Comparison of ENCODE assay signal across 25 mouse cellular contexts in genomic region chr13:30691441-30692292, GRCm38 (mm10). TPM values are rescaled to one million over a fixed set of nuclear protein-coding genes. Genes with fewer than 3 reads are reported as not detected.
DNase-seq lines count a peak whose midpoint lies in the region; ATAC-seq lines count a peak whose summit lies in the region.
"Had no signal": no experiment of that assay in that cellular context is flagged by ENCODE, and none has a peak within 500 bp of the region (broad histone marks: within the 10 kb centered on the region; RNA-seq: fewer than 3 reads in every experiment).

No protein-coding gene starts in this region.

- H3K4me3 ChIP-seq in hindbrain, embryonic 16.5 days (ENCODE audit: low read length), result no peak overlapping the region
- H3K4me3 ChIP-seq in hindbrain, embryonic 14.5 days (replicated peaks; ENCODE audit: low read length), result no peak overlapping the region
- no peak overlapping the region for H3K4me3 ChIP-seq in midbrain, embryonic 14.5 days (replicated peaks; ENCODE audit: low read depth, low read length)
- no peak overlapping the region for H3K4me3 ChIP-seq in midbrain, embryonic 10.5 days
- H3K4me3 ChIP-seq: forebrain, embryonic 10.5 days; heart, embryonic 10.5 days; intestine, embryonic 15.5 days; liver, embryonic 12.5 days; neural tube, embryonic 15.5 days; stomach, embryonic 15.5 days had no signal

- no peak overlapping the region for H3K4me2 ChIP-seq in hindbrain, embryonic 16.5 days (ENCODE audit: low read length)
- H3K4me2 ChIP-seq in hindbrain, embryonic 14.5 days (replicated peaks), result no peak overlapping the region
- H3K4me2 ChIP-seq in midbrain, embryonic 14.5 days (ENCODE audit: low read length), result no peak overlapping the region
- H3K4me2 ChIP-seq: intestine, embryonic 15.5 days; liver, embryonic 12.5 days; neural tube, embryonic 15.5 days; stomach, embryonic 15.5 days had no signal

- no peaks in the 10 kb centered on the region for H3K9me3 ChIP-seq in hindbrain, embryonic 16.5 days (ENCODE audit: control insufficient read depth, low read length)
- H3K9me3 ChIP-seq in hindbrain, embryonic 14.5 days (ENCODE audit: control insufficient read depth, low read length), result no peaks in the 10 kb centered on the region
- no peaks in the 10 kb centered on the region for H3K9me3 ChIP-seq in midbrain, embryonic 14.5 days (ENCODE audit: control insufficient read depth, low read length)
- no peaks in the 10 kb centered on the region for H3K9me3 ChIP-seq in midbrain, embryonic 10.5 days (replicated peaks)
- H3K9me3 ChIP-seq: forebrain, embryonic 10.5 days; heart, embryonic 10.5 days; intestine, embryonic 15.5 days; liver, embryonic 12.5 days; neural tube, embryonic 15.5 days; stomach, embryonic 15.5 days had no signal

- WGBS in hindbrain, embryonic 16.5 days, result 77% methylated on average over 9 of the region's 9 CpGs
- 80% methylated on average over 9 of the region's 9 CpGs for WGBS in hindbrain, embryonic 14.5 days
- 86% methylated on average over 9 of the region's 9 CpGs for WGBS in midbrain, embryonic 14.5 days
- 90% methylated on average over 9 of the region's 9 CpGs for WGBS in midbrain, embryonic 10.5 days

- no peak overlapping the region for H3K9ac ChIP-seq in hindbrain, embryonic 16.5 days (ENCODE audit: low read depth, low read length)
- no peak overlapping the region for H3K9ac ChIP-seq in hindbrain, embryonic 14.5 days
- H3K9ac ChIP-seq in midbrain, embryonic 14.5 days (replicated peaks; ENCODE audit: low read length), result no peak overlapping the region
- H3K9ac ChIP-seq: intestine, embryonic 15.5 days; liver, embryonic 12.5 days; neural tube, embryonic 15.5 days; stomach, embryonic 15.5 days had no signal

- DNase-seq in hindbrain, embryonic 14.5 days (ENCODE audit: low spot score), result no peak
- peak; percentile 3 for DNase-seq in midbrain, embryonic 14.5 days
- no peak for DNase-seq in midbrain, embryonic 10.5 days (ENCODE audit: low spot score)
- peak; percentile 60 for DNase-seq in adipocyte (ENCODE audit: low spot score)
- DNase-seq in induced T-regulatory cell, adult 2 months (ENCODE audit: low read depth), result peak; percentile 14
- DNase-seq in adrenal gland, postnatal 36 days, result no peak
- no peak for DNase-seq in left cerebral cortex, adult 18-20 months (ENCODE audit: low spot score in 2 of 2)
- DNase-seq: cerebellum, adult 11-12 months; cerebellum, postnatal 14 days; gastrocnemius, postnatal 10 days; kidney, adult 8-10 months; kidney, postnatal 10 days; lung, adult 18-20 months; lung, postnatal 36 days; right cerebral cortex, adult 18-20 months; right cerebral cortex, postnatal 4 days; thymus, adult 2 months had no signal

- no peaks in the 10 kb centered on the region for H3K36me3 ChIP-seq in hindbrain, embryonic 16.5 days (ENCODE audit: control insufficient read depth, insufficient read depth, low read length)
- no peaks in the 10 kb centered on the region; the same call in 1 of the 2 replicates for H3K36me3 ChIP-seq in hindbrain, embryonic 14.5 days (replicated peaks; ENCODE audit: control insufficient read depth, insufficient read depth)
- 0 out of 2 replicates have a peak, but pooled peaks cover 4% of the 10 kb centered on the region for H3K36me3 ChIP-seq in midbrain, embryonic 14.5 days (ENCODE audit: control insufficient read depth, insufficient read depth, low read length)
- H3K36me3 ChIP-seq in midbrain, embryonic 10.5 days, result no peaks in the 10 kb centered on the region
- H3K36me3 ChIP-seq: forebrain, embryonic 10.5 days; heart, embryonic 10.5 days; intestine, embryonic 15.5 days; liver, embryonic 12.5 days; stomach, embryonic 15.5 days had no signal

- no peaks in the 10 kb centered on the region for H3K27me3 ChIP-seq in hindbrain, embryonic 16.5 days (replicated peaks; ENCODE audit: control insufficient read depth, insufficient read depth, low read length)
- no peaks in the 10 kb centered on the region for H3K27me3 ChIP-seq in hindbrain, embryonic 14.5 days (ENCODE audit: control insufficient read depth, insufficient read depth, low read length)
- no peaks in the 10 kb centered on the region for H3K27me3 ChIP-seq in midbrain, embryonic 14.5 days (ENCODE audit: control insufficient read depth, insufficient read depth, low read length)
- H3K27me3 ChIP-seq in midbrain, embryonic 10.5 days (ENCODE audit: low read depth, poor library complexity, severe bottlenecking), result no peaks in the 10 kb centered on the region
- H3K27me3 ChIP-seq: intestine, embryonic 15.5 days; liver, embryonic 12.5 days; neural tube, embryonic 15.5 days; stomach, embryonic 15.5 days had no signal

- no peaks in the 10 kb centered on the region for H3K4me1 ChIP-seq in hindbrain, embryonic 16.5 days (ENCODE audit: control insufficient read depth, insufficient read depth, low read depth, low read length)
- no peaks in the 10 kb centered on the region for H3K4me1 ChIP-seq in hindbrain, embryonic 14.5 days (replicated peaks; ENCODE audit: control insufficient read depth, insufficient read depth, low read length)
- H3K4me1 ChIP-seq in midbrain, embryonic 14.5 days (ENCODE audit: control insufficient read depth, insufficient read depth, low read length), result no peaks in the 10 kb centered on the region
- H3K4me1 ChIP-seq in midbrain, embryonic 10.5 days, result no peaks in the 10 kb centered on the region
- H3K4me1 ChIP-seq: forebrain, embryonic 10.5 days; heart, embryonic 10.5 days; intestine, embryonic 15.5 days; liver, embryonic 12.5 days; neural tube, embryonic 15.5 days; stomach, embryonic 15.5 days had no signal

- no peak overlapping the region for H3K27ac ChIP-seq in hindbrain, embryonic 16.5 days (ENCODE audit: low read depth, low read length)
- no peak overlapping the region for H3K27ac ChIP-seq in hindbrain, embryonic 14.5 days
- no peak overlapping the region for H3K27ac ChIP-seq in midbrain, embryonic 14.5 days (replicated peaks; ENCODE audit: low read depth, low read length)
- H3K27ac ChIP-seq in midbrain, embryonic 10.5 days (replicated peaks), result no peak overlapping the region
- H3K27ac ChIP-seq: forebrain, embryonic 10.5 days; heart, embryonic 10.5 days; intestine, embryonic 15.5 days; liver, embryonic 12.5 days; neural tube, embryonic 15.5 days; stomach, embryonic 15.5 days had no signal

- ATAC-seq in hindbrain, embryonic 16.5 days, result peak; percentile 67; the same call in 1 of the 2 replicates
- no peak for ATAC-seq in hindbrain, embryonic 14.5 days (ENCODE audit: low FRiP score)
- no peak for ATAC-seq in midbrain, embryonic 14.5 days (ENCODE audit: low FRiP score, low TSS enrichment)
- ATAC-seq: intestine, embryonic 15.5 days; liver, embryonic 12.5 days had no signal

RNA-seq across cellular contexts. Expression of gene Dusp22, which starts 31.9 kb away (rescaled TPM):
- 20.4 and 30.8 TPM in 2 replicates for polyA plus RNA-seq in hindbrain, embryonic 16.5 days (2015; fragmentation: Nextera tagmentation; extraction: Ambion mirVana)
- 33.1 and 34.9 TPM in 2 replicates for polyA plus RNA-seq in hindbrain, embryonic 14.5 days (2014; fragmentation: Nextera tagmentation; extraction: Ambion mirVana)
- polyA plus RNA-seq in midbrain, embryonic 14.5 days (2014; fragmentation: Nextera tagmentation; extraction: Ambion mirVana), result 23.4 and 27.9 TPM in 2 replicates
- 16.2 and 17.0 TPM in 2 replicates for polyA plus RNA-seq in midbrain, embryonic 10.5 days (2016; fragmentation: Nextera tagmentation; extraction: Ambion mirVana)
- total RNA-seq in adrenal gland, postnatal 36 days (2021), result 10 to 100 TPM; 24.9 to 32.8 TPM
- 10 to 100 TPM; 29.0 to 31.4 TPM for total RNA-seq in left cerebral cortex, adult 18-20 months (2021)

RNA-seq across cellular contexts. Expression of gene Irf4, which starts 57.4 kb away (rescaled TPM):
- polyA plus RNA-seq in hindbrain, embryonic 16.5 days (2015; fragmentation: Nextera tagmentation; extraction: Ambion mirVana), result 0.06 and 0.20 TPM in 2 replicates
- 0.08 and 0.25 TPM in 2 replicates for polyA plus RNA-seq in hindbrain, embryonic 14.5 days (2014; fragmentation: Nextera tagmentation; extraction: Ambion mirVana)
- polyA plus RNA-seq in midbrain, embryonic 14.5 days (2014; fragmentation: Nextera tagmentation; extraction: Ambion mirVana), result 0.04 and 0.17 TPM in 2 replicates
- 0.04 TPM in 1 of 2 replicates, not detected in the other for polyA plus RNA-seq in midbrain, embryonic 10.5 days (2016; fragmentation: Nextera tagmentation; extraction: Ambion mirVana)
- 10 to 100 TPM; 29.3 to 38.8 TPM for total RNA-seq in adrenal gland, postnatal 36 days (2021)
- total RNA-seq in left cerebral cortex, adult 18-20 months (2021), result under 1 TPM; 0.26 TPM
- polyA plus RNA-seq: forebrain, embryonic 10.5 days; limb, embryonic 11.5 days; liver, embryonic 12.5 days had no signal

Comparison
In these comparisons a context has a peak if more than half of its experiments do, and no peak if none do; other contexts are left out.
1. DNase-seq: peak in midbrain, embryonic 14.5 days (single experiment), adipocyte (single experiment) and induced T-regulatory cell, adult 2 months (single experiment); none in hindbrain, embryonic 14.5 days (single experiment), midbrain, embryonic 10.5 days (single experiment), adrenal gland, postnatal 36 days (0 of 2) and left cerebral cortex, adult 18-20 months (0 of 2).